Mouse (Mus musculus): ENCODE data around the gene Nkx3-2. TPM values are rescaled to one million over a fixed set of nuclear protein-coding genes. Genes with fewer than 3 reads are reported as not detected.

Nkx3-2 gene
- polyA plus RNA-seq, 1 experiment from 2014 or later: not detected

Other genes with a start within 250 kb of the Nkx3-2 start
- gene Rab28, start 56.3 kb downstream of the Nkx3-2 start, polyA plus RNA-seq (2015; fragmentation: Nextera tagmentation; extraction: Ambion mirVana): 35.6 and 41.0 TPM in 2 replicates
- gene Bod1l, start 79.8 kb upstream of the Nkx3-2 start, polyA plus RNA-seq (2015; fragmentation: Nextera tagmentation; extraction: Ambion mirVana): 25.6 and 31.8 TPM in 2 replicates

All from thymus, postnatal 0 days (tissue).